Comparison of ENCODE assay signal across 9 mouse cellular contexts in genomic region chr11:69560896-69561854, GRCm38 (mm10). TPM values are rescaled to one million over a fixed set of nuclear protein-coding genes. Genes with fewer than 3 reads are reported as not detected.
DNase-seq lines count a peak whose midpoint lies in the region; ATAC-seq lines count a peak whose summit lies in the region.
"Had no signal": no experiment of that assay in that cellular context is flagged by ENCODE, and none has a peak within 500 bp of the region (broad histone marks: within the 10 kb centered on the region; RNA-seq: fewer than 3 reads in every experiment).

No protein-coding gene starts in this region.

- H3K4me2 ChIP-seq in heart, embryonic 13.5 days = peak overlapping the region; percentile 95
- H3K4me2 ChIP-seq in forebrain, embryonic 15.5 days (replicated peaks) = peak overlapping the region; percentile 92

- peaks cover 69% of the 10 kb centered on the region for H3K4me1 ChIP-seq in heart, embryonic 13.5 days
- H3K4me1 ChIP-seq in forebrain, embryonic 15.5 days = peaks cover 48% of the 10 kb centered on the region
- H3K4me1 ChIP-seq in midbrain, embryonic 10.5 days = peaks cover 96% of the 10 kb centered on the region

- no peaks in the 10 kb centered on the region for H3K9me3 ChIP-seq in heart, embryonic 13.5 days
- H3K9me3 ChIP-seq in forebrain, embryonic 15.5 days = no peaks in the 10 kb centered on the region
- H3K9me3 ChIP-seq in midbrain, embryonic 10.5 days (replicated peaks) = no peaks in the 10 kb centered on the region
- H3K9me3 ChIP-seq: liver, embryonic 15.5 days had no signal

- 26% methylated on average over 16 of the region's 16 CpGs for whole genome bisulfite sequencing in heart, embryonic 13.5 days
- 25% methylated on average over 16 of the region's 16 CpGs for WGBS in forebrain, embryonic 15.5 days
- WGBS in midbrain, embryonic 10.5 days = 14% methylated on average over 16 of the region's 16 CpGs

- peak overlapping the region; percentile 94 for H3K9ac ChIP-seq in heart, embryonic 13.5 days
- H3K9ac ChIP-seq in forebrain, embryonic 15.5 days (replicated peaks) = peak overlapping the region; percentile 95
- H3K9ac ChIP-seq: liver, embryonic 15.5 days had no signal

- H3K4me3 ChIP-seq in heart, embryonic 13.5 days = peak overlapping the region; percentile 76
- peak overlapping the region; percentile 79 for H3K4me3 ChIP-seq in forebrain, embryonic 15.5 days
- peak overlapping the region; percentile 94 for H3K4me3 ChIP-seq in midbrain, embryonic 10.5 days

- peaks cover 23% of the 10 kb centered on the region for H3K27me3 ChIP-seq in heart, embryonic 13.5 days (replicated peaks)
- no peaks in the 10 kb centered on the region for H3K27me3 ChIP-seq in forebrain, embryonic 15.5 days
- H3K27me3 ChIP-seq in midbrain, embryonic 10.5 days (ENCODE audit: low read depth, poor library complexity, severe bottlenecking) = peaks cover 21% of the 10 kb centered on the region

- DNase-seq in heart, adult 11 months = no peak
- peak; percentile 11 for DNase-seq in NIH3T3 (ENCODE audit: low read depth)
- DNase-seq in midbrain, embryonic 10.5 days (ENCODE audit: low spot score) = peak; percentile 78
- DNase-seq in urinary bladder, adult 18-20 months (ENCODE audit: low spot score in 2 of 2) = no peak
- no peak for DNase-seq in cerebellum, adult 11-12 months
- no peak for DNase-seq in adrenal gland, postnatal 10 days

- H3K27ac ChIP-seq in heart, embryonic 13.5 days (replicated peaks) = peak overlapping the region; percentile 98
- H3K27ac ChIP-seq in forebrain, embryonic 15.5 days (replicated peaks) = peak overlapping the region; percentile 82
- peak overlapping the region; percentile 97 for H3K27ac ChIP-seq in midbrain, embryonic 10.5 days (replicated peaks)
- H3K27ac ChIP-seq: liver, embryonic 15.5 days had no signal

- no peak for ATAC-seq in heart, embryonic 13.5 days (ENCODE audit: extremely low read depth, insufficient number of reproducible peaks, low FRiP score, low TSS enrichment)
- ATAC-seq in forebrain, embryonic 15.5 days (replicated peaks) = peak; percentile 38

- peaks cover 49% of the 10 kb centered on the region for H3K36me3 ChIP-seq in heart, embryonic 13.5 days
- peaks cover 17% of the 10 kb centered on the region; the same call in 1 of the 2 replicates for H3K36me3 ChIP-seq in forebrain, embryonic 15.5 days
- H3K36me3 ChIP-seq in midbrain, embryonic 10.5 days = peaks cover 55% of the 10 kb centered on the region

RNA-seq across cellular contexts. Expression of gene Efnb3, which starts 1.2 kb away (rescaled TPM):
- polyA plus RNA-seq in heart, embryonic 13.5 days (2015; fragmentation: Nextera tagmentation; extraction: Ambion mirVana) = 56.2 and 59.9 TPM in 2 replicates
- polyA plus RNA-seq in forebrain, embryonic 15.5 days (2015; fragmentation: Nextera tagmentation; extraction: Ambion mirVana) = 107 and 114 TPM in 2 replicates
- 48.8 and 53.9 TPM in 2 replicates for polyA plus RNA-seq in midbrain, embryonic 10.5 days (2016; fragmentation: Nextera tagmentation; extraction: Ambion mirVana)
- 1 to 10 TPM; 2.2 to 3.8 TPM for total RNA-seq in adrenal gland, postnatal 10 days (2021)

RNA-seq across cellular contexts. Expression of gene Dnah2, which starts 12.3 kb away (rescaled TPM):
- polyA plus RNA-seq in heart, embryonic 13.5 days (2015; fragmentation: Nextera tagmentation; extraction: Ambion mirVana) = 0.07 and 0.28 TPM in 2 replicates
- polyA plus RNA-seq in forebrain, embryonic 15.5 days (2015; fragmentation: Nextera tagmentation; extraction: Ambion mirVana) = 2.7 and 3.1 TPM in 2 replicates
- 1.2 and 1.9 TPM in 2 replicates for polyA plus RNA-seq in midbrain, embryonic 10.5 days (2016; fragmentation: Nextera tagmentation; extraction: Ambion mirVana)
- under 1 TPM; 0.30 TPM for total RNA-seq in adrenal gland, postnatal 10 days (2021)

RNA-seq across cellular contexts. Expression of gene Wrap53, which starts 18.9 kb away (rescaled TPM):
- 16.8 TPM in 2 replicates for polyA plus RNA-seq in heart, embryonic 13.5 days (2015; fragmentation: Nextera tagmentation; extraction: Ambion mirVana)
- 26.3 and 27.2 TPM in 2 replicates for polyA plus RNA-seq in forebrain, embryonic 15.5 days (2015; fragmentation: Nextera tagmentation; extraction: Ambion mirVana)
- polyA plus RNA-seq in midbrain, embryonic 10.5 days (2016; fragmentation: Nextera tagmentation; extraction: Ambion mirVana) = 45.0 and 50.7 TPM in 2 replicates
- total RNA-seq in adrenal gland, postnatal 10 days (2021) = 10 to 100 TPM in 1 of 2 experiments, 1 to 10 TPM in 1; 8.1 to 12.5 TPM

RNA-seq across cellular contexts. Expression of gene Trp53, which starts 19.0 kb away (rescaled TPM):
- polyA plus RNA-seq in heart, embryonic 13.5 days (2015; fragmentation: Nextera tagmentation; extraction: Ambion mirVana) = 82.6 and 86.5 TPM in 2 replicates
- polyA plus RNA-seq in forebrain, embryonic 15.5 days (2015; fragmentation: Nextera tagmentation; extraction: Ambion mirVana) = 112 and 115 TPM in 2 replicates
- polyA plus RNA-seq in midbrain, embryonic 10.5 days (2016; fragmentation: Nextera tagmentation; extraction: Ambion mirVana) = 148 and 166 TPM in 2 replicates
- 10 to 100 TPM; 59.9 to 75.9 TPM for total RNA-seq in adrenal gland, postnatal 10 days (2021)

RNA-seq across cellular contexts. Expression of gene Atp1b2, which starts 44.6 kb away (rescaled TPM):
- 24.5 and 25.0 TPM in 2 replicates for polyA plus RNA-seq in heart, embryonic 13.5 days (2015; fragmentation: Nextera tagmentation; extraction: Ambion mirVana)
- polyA plus RNA-seq in forebrain, embryonic 15.5 days (2015; fragmentation: Nextera tagmentation; extraction: Ambion mirVana) = 22.2 and 25.9 TPM in 2 replicates
- 6.0 and 8.6 TPM in 2 replicates for polyA plus RNA-seq in midbrain, embryonic 10.5 days (2016; fragmentation: Nextera tagmentation; extraction: Ambion mirVana)
- 10 to 100 TPM; 38.6 to 52.9 TPM for total RNA-seq in adrenal gland, postnatal 10 days (2021)

Comparison
In these comparisons a context has a peak if more than half of its experiments do, and no peak if none do; other contexts are left out.
1. DNase-seq: peak in NIH3T3 (single experiment) and midbrain, embryonic 10.5 days (single experiment); none in heart, adult 11 months (single experiment), urinary bladder, adult 18-20 months (0 of 2), cerebellum, adult 11-12 months (single experiment) and adrenal gland, postnatal 10 days (single experiment).
2. Peak in every context shown above with its lines, with median percentiles within 50 percentile points of each other: H3K27ac ChIP-seq and H3K4me3 ChIP-seq.